Mouse (Mus musculus): ENCODE results near the gene Snap47. TPM values are rescaled to one million over a fixed set of nuclear protein-coding genes. Genes with fewer than 3 reads are reported as not detected.
A peak's percentile ranks its signal among the peaks of the same experiment; 100 is the strongest.

The Snap47 gene
- polyA plus RNA-seq, 1 experiment = 445 TPM

- Histone ChIP-seq H3K27ac (ENCODE audit: insufficient read depth, low read length) (no peak overlapping the region), H3K4me1 (ENCODE audit: control insufficient read depth, insufficient read depth, low read length) (no peaks in the 10 kb centered on the region), H3K27me3 (ENCODE audit: control insufficient read depth, insufficient read depth, low read length) (no peaks in the 10 kb centered on the region), H3K4me3 (replicated peaks; ENCODE audit: insufficient read depth, low read depth, low read length) (no peak overlapping the region)
- TF ChIP-seq POLR2A (IDR thresholded peaks at IDR 0.05; ENCODE audit: borderline replicate concordance, insufficient read depth, low read length) = no peak
- TF ChIP-seq CTCF (IDR thresholded peaks at IDR 0.05; ENCODE audit: borderline replicate concordance, insufficient read depth, low read depth, low read length) = no peak
- no peak for DNase-seq
Observed at GRCm38 (mm10) chr11:59443102-59443501, 7.9 kb downstream of the Snap47 start.

- Histone ChIP-seq H3K27ac (ENCODE audit: insufficient read depth, low read length) (no peak overlapping the region), H3K4me3 (replicated peaks; ENCODE audit: insufficient read depth, low read depth, low read length) (no peak overlapping the region), H3K27me3 (ENCODE audit: control insufficient read depth, insufficient read depth, low read length) (no peaks in the 10 kb centered on the region), H3K4me1 (ENCODE audit: control insufficient read depth, insufficient read depth, low read length) (0 out of 2 replicates have a peak, but pooled peaks cover 3% of the 10 kb centered on the region)
- TF ChIP-seq CTCF (IDR thresholded peaks at IDR 0.05; ENCODE audit: borderline replicate concordance, insufficient read depth, low read depth, low read length) (no peak), POLR2A (IDR thresholded peaks at IDR 0.05; ENCODE audit: borderline replicate concordance, insufficient read depth, low read length) (no peak)
- DNase-seq = no peak
- WGBS = 75% methylated on average over 12 of the region's 12 CpGs
Observed at GRCm38 (mm10) chr11:59437954-59438353, 13.0 kb downstream of the Snap47 start.

GRCm38 (mm10) chr11:59432261-59432660, 18.7 kb downstream of the Snap47 start:
- TF ChIP-seq POLR2A (IDR thresholded peaks at IDR 0.05; ENCODE audit: borderline replicate concordance, insufficient read depth, low read length) (no peak), CTCF (IDR thresholded peaks at IDR 0.05; ENCODE audit: borderline replicate concordance, insufficient read depth, low read depth, low read length) (no peak)
- Histone ChIP-seq H3K27ac (ENCODE audit: insufficient read depth, low read length) (no peak overlapping the region), H3K4me3 (replicated peaks; ENCODE audit: insufficient read depth, low read depth, low read length) (no peak overlapping the region), H3K4me1 (ENCODE audit: control insufficient read depth, insufficient read depth, low read length) (peaks cover 11% of the 10 kb centered on the region), H3K27me3 (ENCODE audit: control insufficient read depth, insufficient read depth, low read length) (no peaks in the 10 kb centered on the region)
- DNase-seq = no peak
- WGBS = 36% methylated on average over 3 of the region's 3 CpGs

GRCm38 (mm10) chr11:59429959-59430358, 21.0 kb downstream of the Snap47 start:
- TF ChIP-seq CTCF (IDR thresholded peaks at IDR 0.05; ENCODE audit: borderline replicate concordance, insufficient read depth, low read depth, low read length) (no peak), POLR2A (IDR thresholded peaks at IDR 0.05; ENCODE audit: borderline replicate concordance, insufficient read depth, low read length) (no peak)
- Histone ChIP-seq H3K27ac (ENCODE audit: insufficient read depth, low read length) (no peak overlapping the region), H3K27me3 (ENCODE audit: control insufficient read depth, insufficient read depth, low read length) (no peaks in the 10 kb centered on the region), H3K4me1 (ENCODE audit: control insufficient read depth, insufficient read depth, low read length) (peaks cover 15% of the 10 kb centered on the region), H3K4me3 (replicated peaks; ENCODE audit: insufficient read depth, low read depth, low read length) (no peak overlapping the region)
- WGBS = 75% methylated on average over 1 of the region's 1 CpGs
- no peak for DNase-seq

- H3K4me1 ChIP-seq (ENCODE audit: control insufficient read depth, insufficient read depth, low read length) = peaks cover 12% of the 10 kb centered on the region
- no peaks in the 10 kb centered on the region for H3K27me3 ChIP-seq (ENCODE audit: control insufficient read depth, insufficient read depth, low read length)
- WGBS = 45% methylated on average over 9 of the region's 9 CpGs
- TF ChIP-seq POLR2A (IDR thresholded peaks at IDR 0.05; ENCODE audit: borderline replicate concordance, insufficient read depth, low read length) = no peak
- TF ChIP-seq CTCF (IDR thresholded peaks at IDR 0.05; ENCODE audit: borderline replicate concordance, insufficient read depth, low read depth, low read length) = no peak
- no peak overlapping the region for H3K27ac ChIP-seq (ENCODE audit: insufficient read depth, low read length)
- DNase-seq = peak; percentile 29 to 51
- no peak overlapping the region for H3K4me3 ChIP-seq (replicated peaks; ENCODE audit: insufficient read depth, low read depth, low read length)
Observed at GRCm38 (mm10) chr11:59428057-59428660, 22.8 kb downstream of the Snap47 start.

- Histone ChIP-seq H3K4me1 (ENCODE audit: control insufficient read depth, insufficient read depth, low read length) (peaks cover 8% of the 10 kb centered on the region), H3K27me3 (ENCODE audit: control insufficient read depth, insufficient read depth, low read length) (no peaks in the 10 kb centered on the region), H3K27ac (ENCODE audit: insufficient read depth, low read length) (no peak overlapping the region), H3K4me3 (replicated peaks; ENCODE audit: insufficient read depth, low read depth, low read length) (no peak overlapping the region)
- 38% methylated on average over 7 of the region's 7 CpGs for WGBS
- no peak for TF ChIP-seq POLR2A (IDR thresholded peaks at IDR 0.05; ENCODE audit: borderline replicate concordance, insufficient read depth, low read length)
- no peak for DNase-seq
Observed at GRCm38 (mm10) chr11:59425671-59426101, 25.3 kb downstream of the Snap47 start.

GRCm38 (mm10) chr11:59423010-59423588, 27.9 kb downstream of the Snap47 start:
- no peak for TF ChIP-seq POLR2A (IDR thresholded peaks at IDR 0.05; ENCODE audit: borderline replicate concordance, insufficient read depth, low read length)
- TF ChIP-seq CTCF (IDR thresholded peaks at IDR 0.05; ENCODE audit: borderline replicate concordance, insufficient read depth, low read depth, low read length) = no peak
- WGBS = 77% methylated on average over 5 of the region's 5 CpGs
- Histone ChIP-seq H3K4me1 (ENCODE audit: control insufficient read depth, insufficient read depth, low read length) (peaks cover 4% of the 10 kb centered on the region), H3K4me3 (replicated peaks; ENCODE audit: insufficient read depth, low read depth, low read length) (no peak overlapping the region), H3K27ac (ENCODE audit: insufficient read depth, low read length) (no peak overlapping the region), H3K27me3 (ENCODE audit: control insufficient read depth, insufficient read depth, low read length) (no peaks in the 10 kb centered on the region)
- no peak for DNase-seq

- H3K27me3 ChIP-seq (ENCODE audit: control insufficient read depth, insufficient read depth, low read length) = no peaks in the 10 kb centered on the region
- peaks cover 4% of the 10 kb centered on the region for H3K4me1 ChIP-seq (ENCODE audit: control insufficient read depth, insufficient read depth, low read length)
- no peak for DNase-seq
- WGBS = 92% methylated on average over 2 of the region's 2 CpGs
- H3K27ac ChIP-seq (ENCODE audit: insufficient read depth, low read length) = no peak overlapping the region
- no peak overlapping the region for H3K4me3 ChIP-seq (replicated peaks; ENCODE audit: insufficient read depth, low read depth, low read length)
- TF ChIP-seq CTCF (IDR thresholded peaks at IDR 0.05; ENCODE audit: borderline replicate concordance, insufficient read depth, low read depth, low read length) (no peak), POLR2A (IDR thresholded peaks at IDR 0.05; ENCODE audit: borderline replicate concordance, insufficient read depth, low read length) (no peak)
Observed at GRCm38 (mm10) chr11:59421967-59422366, 29.0 kb downstream of the Snap47 start.
